Mouse (Mus musculus) CH12.LX (cell line): ENCODE data around the gene Rpusd4.

Experiments used
- CTCF ChIP-seq, 2 experiments: IDR thresholded peaks in 1 of 2; conservative IDR thresholded peaks in 1 of 2; 2 replicates each; pipeline ENCODE4 v1.5.1; 2011 to 2012; ENCODE audit warnings: low read depth in 2 of 2, low read length in 2 of 2, improper control_type of control experiment in 1 of 2, inconsistent platforms in 1 of 2, mild to moderate bottlenecking in 1 of 2, moderate library complexity in 1 of 2
- ELF1 ChIP-seq: IDR thresholded peaks from 2 replicates; pipeline ENCODE4 v1.6.1; 2014; ENCODE audit warnings: low read depth, mild to moderate bottlenecking, inconsistent platforms, low read length, improper control_type of control experiment
- EP300 ChIP-seq: IDR thresholded peaks from 2 replicates; pipeline ENCODE4 v1.6.1; 2011; ENCODE audit warnings: low read length, improper control_type of control experiment
- MAFK ChIP-seq: IDR thresholded peaks from 2 replicates; pipeline ENCODE4 v1.6.1; 2011; ENCODE audit warnings: low read length, improper control_type of control experiment; ENCODE audit not compliant: insufficient replicate concordance
- MXI1 ChIP-seq: IDR thresholded peaks from 2 replicates; pipeline ENCODE4 v1.6.1; 2011; ENCODE audit warnings: mild to moderate bottlenecking, low read depth, low read length, improper control_type of control experiment
- POLR2A ChIP-seq: IDR thresholded peaks from 2 replicates; pipeline ENCODE4 v1.6.1; 2011; ENCODE audit warnings: low read depth, mild to moderate bottlenecking, improper control_type of control experiment, low read length
- SIN3A ChIP-seq: IDR thresholded peaks from 2 replicates; pipeline ENCODE4 v1.6.1; 2012; ENCODE audit warnings: low read length, improper control_type of control experiment, inconsistent platforms
- ZC3H11A ChIP-seq: IDR thresholded peaks from 2 replicates; pipeline ENCODE4 v1.6.1; 2012; ENCODE audit warnings: low read depth, mild to moderate bottlenecking, inconsistent platforms, low read length, improper control_type of control experiment

DNA sequence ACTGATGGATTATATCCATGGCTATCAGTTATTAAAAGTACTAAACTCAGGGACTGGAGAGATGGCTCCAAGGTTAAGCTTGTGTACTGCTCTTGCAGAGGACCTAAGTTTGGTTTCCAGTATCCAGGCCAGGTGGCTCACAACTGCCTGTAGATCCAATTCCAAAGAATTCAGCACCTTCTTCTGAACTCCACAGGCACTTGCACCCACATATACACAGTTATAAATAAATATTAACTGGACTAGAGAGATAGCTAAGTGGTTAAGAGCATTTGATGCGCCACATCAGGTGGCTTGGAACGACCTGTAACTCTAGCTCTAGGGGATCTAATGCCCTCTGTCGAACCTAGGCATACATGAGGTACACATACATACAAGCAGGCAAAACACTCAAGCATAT is 39.0 kb upstream of the Rpusd4 start:
- TF ChIP-seq CTCF (conservative IDR thresholded peaks at IDR 0.05 in 1 of 2, IDR thresholded peaks at IDR 0.05 in 1 of 2; ENCODE audit: low read depth in 2 of 2, low read length in 2 of 2) (no peak), MXI1 (no peak), ELF1 (no peak), SIN3A (no peak), MAFK (no peak), POLR2A (no peak), ZC3H11A (no peak), EP300 (no peak)
